Mouse (Mus musculus): Measurements from ENCODE around the gene Pde2a. TPM values are rescaled to one million over a fixed set of nuclear protein-coding genes. Genes with fewer than 3 reads are reported as not detected.

Pde2a gene
- polyA plus RNA-seq (2012; fragmentation: generic; extraction: Trizol) = 49.3 TPM

DNA sequence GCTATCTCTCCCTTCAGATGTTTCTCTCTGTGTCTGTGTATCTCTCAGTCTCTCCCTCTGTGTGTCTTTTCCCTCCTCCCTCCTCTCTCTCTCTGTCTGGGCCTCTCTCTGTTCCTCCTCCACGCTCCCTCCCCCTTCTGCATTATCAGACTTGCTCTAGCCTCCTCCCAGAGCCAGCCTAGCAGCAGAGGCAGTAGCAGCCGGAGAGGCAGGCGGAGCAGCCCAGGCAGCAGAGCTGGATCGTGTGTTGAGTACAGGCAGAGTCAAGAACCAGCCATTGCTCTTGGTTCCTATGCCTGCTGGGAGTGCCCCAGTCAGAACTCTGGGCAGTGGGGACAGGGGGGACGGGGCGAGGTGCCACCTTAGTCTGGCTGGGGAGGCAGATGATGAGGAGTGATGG lies at the start of gene Pde2a:
TSS of gene Pde2a (plus strand) at position 163 of the 400 bp plus-strand sequence.
- TF ChIP-seq TCF12 (IDR thresholded peaks at IDR 0.05; ENCODE audit: insufficient read depth, poor library complexity, severe bottlenecking) = no peak
- no peak for TF ChIP-seq CEBPB (IDR thresholded peaks at IDR 0.05; ENCODE audit: insufficient read depth, poor library complexity, severe bottlenecking)
- TF ChIP-seq MAX (IDR thresholded peaks at IDR 0.05; ENCODE audit: low read depth) = no peak
- no peak for TF ChIP-seq MYOD1 (IDR thresholded peaks at IDR 0.05; ENCODE audit: control insufficient read depth in 1 of 3, insufficient read length in 2 of 3, low read depth in 2 of 3)
- no peak for TF ChIP-seq E2F4 (IDR thresholded peaks at IDR 0.05; ENCODE audit: insufficient read depth)
- TF ChIP-seq POLR2A (IDR thresholded peaks at IDR 0.05; ENCODE audit: insufficient read length, low read depth) = no peak
- no peak for TF ChIP-seq TCF3 (IDR thresholded peaks at IDR 0.05; ENCODE audit: insufficient read length, low read depth)
- no peak for TF ChIP-seq MYOG (IDR thresholded peaks at IDR 0.05; ENCODE audit: control insufficient read depth in 1 of 3, insufficient read depth in 1 of 3, insufficient read length in 2 of 3, low read depth in 2 of 3)
- no peak for TF ChIP-seq REST (IDR thresholded peaks at IDR 0.05; ENCODE audit: insufficient read depth, insufficient read length)
- no peak for TF ChIP-seq POLR2AphosphoS2 (IDR thresholded peaks at IDR 0.05; ENCODE audit: insufficient read length, low read depth)
- no peak for TF ChIP-seq SRF (IDR thresholded peaks at IDR 0.05; ENCODE audit: control insufficient read depth, insufficient read length, low read depth)
- no peak for TF ChIP-seq USF1 (IDR thresholded peaks at IDR 0.05; ENCODE audit: low read depth)
- peaks cover 4% of the 10 kb centered on the region for H3K27me3 ChIP-seq (ENCODE audit: control insufficient read depth, insufficient read depth, insufficient read length)
- H3K36me3 ChIP-seq (ENCODE audit: control insufficient read depth, insufficient read depth) = no peaks in the 10 kb centered on the region
- H3K4me2 ChIP-seq (ENCODE audit: low read depth) = no peak within 1 kb of the TSS
- no peak within 1 kb of the TSS for H3K4me3 ChIP-seq
- H3ac ChIP-seq (ENCODE audit: control insufficient read depth, insufficient read length) = no peak within 1 kb of the TSS
- H3K79me2 ChIP-seq (ENCODE audit: control insufficient read depth, insufficient read depth) = no peaks in the 10 kb centered on the region

GRCm38 (mm10) chr7:101373082-101373481 lies 48.4 kb upstream of the Pde2a start:
- no peak overlapping the region for H3K4me2 ChIP-seq (ENCODE audit: low read depth)
- TF ChIP-seq E2F4 (IDR thresholded peaks at IDR 0.05; ENCODE audit: insufficient read depth) (no peak), USF1 (IDR thresholded peaks at IDR 0.05; ENCODE audit: low read depth) (no peak), POLR2AphosphoS2 (IDR thresholded peaks at IDR 0.05; ENCODE audit: insufficient read length, low read depth) (no peak), MYOD1 (IDR thresholded peaks at IDR 0.05; ENCODE audit: control insufficient read depth in 1 of 3, insufficient read length in 2 of 3, low read depth in 2 of 3) (peak in 2 of 3 experiments; percentile 91 to 97), SRF (IDR thresholded peaks at IDR 0.05; ENCODE audit: control insufficient read depth, insufficient read length, low read depth) (no peak), REST (IDR thresholded peaks at IDR 0.05; ENCODE audit: insufficient read depth, insufficient read length) (no peak), MAX (IDR thresholded peaks at IDR 0.05; ENCODE audit: low read depth) (no peak), MYOG (IDR thresholded peaks at IDR 0.05; ENCODE audit: control insufficient read depth in 1 of 3, insufficient read depth in 1 of 3, insufficient read length in 2 of 3, low read depth in 2 of 3) (peak in 1 of 3 experiments; percentile 38), TCF12 (IDR thresholded peaks at IDR 0.05; ENCODE audit: insufficient read depth, poor library complexity, severe bottlenecking) (no peak), POLR2A (IDR thresholded peaks at IDR 0.05; ENCODE audit: insufficient read length, low read depth) (no peak)
- no peaks in the 10 kb centered on the region for H3K27me3 ChIP-seq (ENCODE audit: control insufficient read depth, insufficient read depth, insufficient read length)
- no peaks in the 10 kb centered on the region for H3K79me2 ChIP-seq (ENCODE audit: control insufficient read depth, insufficient read depth)
- H3K4me3 ChIP-seq = no peak overlapping the region
- no peak overlapping the region for H3ac ChIP-seq (ENCODE audit: control insufficient read depth, insufficient read length)
- H3K36me3 ChIP-seq (ENCODE audit: control insufficient read depth, insufficient read depth) = peaks cover 4% of the 10 kb centered on the region

DNA sequence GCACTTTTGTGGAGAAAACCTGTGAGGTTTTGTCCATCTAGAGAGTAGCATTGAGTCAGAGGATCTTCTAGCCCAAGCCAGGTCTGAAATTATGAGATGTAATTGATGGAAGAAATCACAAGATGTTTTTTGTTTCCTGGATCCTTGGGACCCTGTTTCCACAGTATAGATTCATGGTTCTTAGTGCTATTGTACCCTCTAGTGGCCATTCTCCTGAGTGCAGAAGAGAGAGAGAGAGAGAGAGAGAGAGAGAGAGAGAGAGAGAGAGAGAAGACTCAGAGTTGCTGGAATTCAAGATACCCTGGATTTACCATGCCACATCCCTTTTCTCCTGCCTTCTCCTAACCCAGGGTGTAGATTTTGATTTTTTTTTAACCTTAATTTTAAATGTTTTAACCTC lies 47.3 kb upstream of the Pde2a start:
- Histone ChIP-seq H3K36me3 (ENCODE audit: control insufficient read depth, insufficient read depth) (peaks cover 4% of the 10 kb centered on the region), H3K27me3 (ENCODE audit: control insufficient read depth, insufficient read depth, insufficient read length) (no peaks in the 10 kb centered on the region), H3K4me3 (no peak overlapping the region), H3ac (ENCODE audit: control insufficient read depth, insufficient read length) (no peak overlapping the region), H3K4me2 (ENCODE audit: low read depth) (no peak overlapping the region), H3K79me2 (ENCODE audit: control insufficient read depth, insufficient read depth) (no peaks in the 10 kb centered on the region)
- TF ChIP-seq MYOG (IDR thresholded peaks at IDR 0.05; ENCODE audit: control insufficient read depth in 1 of 3, insufficient read depth in 1 of 3, insufficient read length in 2 of 3, low read depth in 2 of 3) = no peak
- TF ChIP-seq POLR2AphosphoS2 (IDR thresholded peaks at IDR 0.05; ENCODE audit: insufficient read length, low read depth) = no peak
- no peak for TF ChIP-seq E2F4 (IDR thresholded peaks at IDR 0.05; ENCODE audit: insufficient read depth)
- no peak for TF ChIP-seq MYOD1 (IDR thresholded peaks at IDR 0.05; ENCODE audit: control insufficient read depth in 1 of 3, insufficient read length in 2 of 3, low read depth in 2 of 3)
- TF ChIP-seq POLR2A (IDR thresholded peaks at IDR 0.05; ENCODE audit: insufficient read length, low read depth) = no peak
- TF ChIP-seq TCF12 (IDR thresholded peaks at IDR 0.05; ENCODE audit: insufficient read depth, poor library complexity, severe bottlenecking) = no peak
- TF ChIP-seq MAX (IDR thresholded peaks at IDR 0.05; ENCODE audit: low read depth) = no peak
- no peak for TF ChIP-seq TCF3 (IDR thresholded peaks at IDR 0.05; ENCODE audit: insufficient read length, low read depth)
- TF ChIP-seq CEBPB (IDR thresholded peaks at IDR 0.05; ENCODE audit: insufficient read depth, poor library complexity, severe bottlenecking) = no peak
- TF ChIP-seq SRF (IDR thresholded peaks at IDR 0.05; ENCODE audit: control insufficient read depth, insufficient read length, low read depth) = no peak
- no peak for TF ChIP-seq USF1 (IDR thresholded peaks at IDR 0.05; ENCODE audit: low read depth)
- no peak for TF ChIP-seq REST (IDR thresholded peaks at IDR 0.05; ENCODE audit: insufficient read depth, insufficient read length)

DNA sequence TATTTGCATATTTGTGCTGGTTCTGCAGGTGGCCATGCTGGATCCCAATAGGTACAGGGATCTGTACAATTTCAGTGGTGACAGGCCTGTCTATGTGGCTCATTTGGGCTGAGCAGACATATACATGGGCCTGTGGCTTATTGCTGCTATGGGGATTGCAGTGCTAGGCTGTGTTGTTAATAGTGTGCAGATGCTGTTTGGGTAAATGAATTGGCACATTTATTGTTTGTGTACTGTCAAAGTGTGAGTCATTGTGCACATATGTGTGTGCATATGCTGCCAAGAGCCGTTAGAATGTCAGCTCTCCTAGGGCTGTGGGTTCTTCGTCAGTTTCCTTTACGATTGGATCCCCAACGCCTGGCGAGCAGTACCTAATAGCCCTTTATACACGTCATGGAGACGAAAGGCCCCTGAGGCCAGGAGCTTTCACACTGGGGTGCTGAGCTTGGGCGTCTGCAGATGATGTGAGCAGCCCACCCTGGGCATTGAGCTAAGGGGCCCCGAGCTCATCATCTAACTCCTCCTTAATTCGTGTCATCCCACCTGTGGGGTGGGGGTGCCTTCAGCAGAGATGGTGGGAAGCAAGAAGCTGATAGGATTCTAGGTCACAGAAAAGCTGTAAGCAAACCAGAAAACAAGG lies 44.7 kb upstream of the Pde2a start:
- TF ChIP-seq TCF12 (IDR thresholded peaks at IDR 0.05; ENCODE audit: insufficient read depth, poor library complexity, severe bottlenecking) (no peak), POLR2AphosphoS2 (IDR thresholded peaks at IDR 0.05; ENCODE audit: insufficient read length, low read depth) (no peak), USF1 (IDR thresholded peaks at IDR 0.05; ENCODE audit: low read depth) (no peak), REST (IDR thresholded peaks at IDR 0.05; ENCODE audit: insufficient read depth, insufficient read length) (no peak), TCF3 (IDR thresholded peaks at IDR 0.05; ENCODE audit: insufficient read length, low read depth) (no peak), CEBPB (IDR thresholded peaks at IDR 0.05; ENCODE audit: insufficient read depth, poor library complexity, severe bottlenecking) (no peak), SRF (IDR thresholded peaks at IDR 0.05; ENCODE audit: control insufficient read depth, insufficient read length, low read depth) (no peak), POLR2A (IDR thresholded peaks at IDR 0.05; ENCODE audit: insufficient read length, low read depth) (no peak), MYOD1 (IDR thresholded peaks at IDR 0.05; ENCODE audit: control insufficient read depth in 1 of 3, insufficient read length in 2 of 3, low read depth in 2 of 3) (no peak), E2F4 (IDR thresholded peaks at IDR 0.05; ENCODE audit: insufficient read depth) (no peak), MYOG (IDR thresholded peaks at IDR 0.05; ENCODE audit: control insufficient read depth in 1 of 3, insufficient read depth in 1 of 3, insufficient read length in 2 of 3, low read depth in 2 of 3) (no peak), MAX (IDR thresholded peaks at IDR 0.05; ENCODE audit: low read depth) (no peak)

More for the DNA sequence above, 44.7 kb upstream of the Pde2a start:
- Histone ChIP-seq H3ac (ENCODE audit: control insufficient read depth, insufficient read length) (no peak overlapping the region), H3K4me2 (ENCODE audit: low read depth) (no peak overlapping the region), H3K4me3 (no peak overlapping the region), H3K79me2 (ENCODE audit: control insufficient read depth, insufficient read depth) (no peaks in the 10 kb centered on the region), H3K27me3 (ENCODE audit: control insufficient read depth, insufficient read depth, insufficient read length) (no peaks in the 10 kb centered on the region), H3K36me3 (ENCODE audit: control insufficient read depth, insufficient read depth) (peaks cover 4% of the 10 kb centered on the region)

Data from myocyte (in vitro differentiated cells).